Mouse (Mus musculus) layer of hippocampus, adult 6 months (tissue): ENCODE measurements around the gene 4931422A03Rik. TPM values are rescaled to one million over a fixed set of nuclear protein-coding genes. Genes with fewer than 3 reads are reported as not detected.

Experiments
- long read RNA-seq, 2 experiments: library from polyadenylated mRNA; unstranded; transcript quantifications; one replicate each; pipeline ENCODE4 v2.0.0; 2019 to 2020
- polyA plus RNA-seq: library from polyadenylated mRNA; unstranded; fragments of <200 nt; fragmentation: Nextera tagmentation; gene quantifications from 2 replicates; pipeline ENCODE4 v1.2.3, GENCODE M21; 2021

4931422A03Rik gene
- 0.67 TPM in 1 of 2 replicates, not detected in the other for polyA plus RNA-seq
- long read RNA-seq, experiment 1: 0 reads
- long read RNA-seq, experiment 2, partial matches to known transcripts: 0 of 1 reads
- long read RNA-seq, experiment 2, other reads (novel, unspliced or antisense): 1 of 1 reads

DNA sequence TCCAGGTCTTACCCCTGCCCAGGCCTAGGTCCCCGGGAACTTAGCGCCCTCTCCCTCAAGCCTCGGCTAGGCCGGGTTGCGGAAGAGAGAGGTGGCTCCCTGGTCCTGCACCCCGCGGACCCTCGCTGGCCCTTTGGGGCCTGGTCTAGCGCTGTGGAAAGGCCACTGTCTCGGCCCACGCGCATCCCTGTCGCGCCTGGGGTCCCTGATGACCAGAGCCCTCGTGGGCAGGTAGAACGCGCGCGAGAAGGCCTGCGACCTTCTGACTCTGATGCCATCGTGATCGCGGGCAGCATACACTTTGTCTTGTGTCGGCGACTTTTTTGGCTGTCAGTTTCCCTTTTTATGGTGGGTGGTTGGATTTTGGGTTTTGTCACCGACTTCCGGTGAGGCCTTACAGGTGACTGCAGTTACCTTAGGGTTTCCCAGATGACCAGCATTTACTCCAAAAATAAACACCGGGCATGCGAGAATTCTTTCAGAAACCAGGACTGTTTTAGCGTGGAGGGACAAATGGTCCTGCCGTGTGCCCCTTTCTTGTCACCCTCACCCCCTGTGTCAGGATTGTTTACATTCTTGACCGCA lies at the start of gene 4931422A03Rik:
Gene 4931422A03Rik (minus strand): TSS at position 223 of the 585 bp plus-strand sequence.

DNA sequence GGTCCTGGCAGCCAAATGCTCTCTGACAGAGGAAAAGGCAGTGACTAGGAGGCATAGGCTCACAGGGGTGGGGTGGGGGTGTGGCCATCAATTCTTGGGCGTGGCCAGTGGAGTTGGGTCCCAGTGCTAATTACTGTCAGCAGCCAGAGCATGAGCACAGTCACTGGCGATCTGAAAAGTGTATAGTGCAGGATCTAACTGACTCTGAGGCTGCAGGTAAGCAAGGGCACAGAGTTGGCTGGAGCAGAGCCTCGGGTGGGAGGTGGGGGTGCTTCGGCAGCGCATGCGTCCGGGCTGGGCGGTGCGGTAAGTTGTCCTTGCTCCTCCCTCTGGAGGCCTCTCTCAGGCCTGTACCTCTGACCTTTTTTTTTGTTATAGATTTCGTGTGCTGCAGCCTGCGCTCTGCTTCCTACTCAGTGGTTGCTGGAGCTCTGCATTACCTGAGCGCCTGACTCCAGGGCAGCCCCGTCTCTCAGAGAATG lies 41.6 kb upstream of the 4931422A03Rik start, which contains the start of gene Cd59b:
Gene Cd59b (plus strand): TSS at position 146 of the 482 bp plus-strand sequence.

DNA sequence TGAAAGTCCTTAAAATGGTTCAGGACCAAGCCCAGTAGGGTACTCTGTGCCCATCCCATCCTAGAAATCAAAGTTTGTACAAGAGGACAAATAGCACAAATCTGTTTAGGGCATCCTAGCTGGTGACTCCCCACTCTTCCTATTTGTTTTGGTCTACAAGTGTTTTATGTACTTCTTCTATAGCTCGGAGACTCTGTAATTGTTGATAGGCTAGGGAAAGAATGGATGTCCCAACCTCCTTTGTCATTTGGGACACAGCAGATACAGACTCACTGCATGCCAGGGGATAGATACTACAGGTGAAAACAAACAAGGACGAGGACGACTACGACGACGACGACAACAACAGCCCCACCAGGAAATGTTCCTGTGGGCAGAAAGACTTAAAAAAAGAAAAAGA lies 40.3 kb upstream of the 4931422A03Rik start, which contains the start of gene Gm10799:
Gene Gm10799 (minus strand): TSS at position 101 of the 400 bp plus-strand sequence.

DNA sequence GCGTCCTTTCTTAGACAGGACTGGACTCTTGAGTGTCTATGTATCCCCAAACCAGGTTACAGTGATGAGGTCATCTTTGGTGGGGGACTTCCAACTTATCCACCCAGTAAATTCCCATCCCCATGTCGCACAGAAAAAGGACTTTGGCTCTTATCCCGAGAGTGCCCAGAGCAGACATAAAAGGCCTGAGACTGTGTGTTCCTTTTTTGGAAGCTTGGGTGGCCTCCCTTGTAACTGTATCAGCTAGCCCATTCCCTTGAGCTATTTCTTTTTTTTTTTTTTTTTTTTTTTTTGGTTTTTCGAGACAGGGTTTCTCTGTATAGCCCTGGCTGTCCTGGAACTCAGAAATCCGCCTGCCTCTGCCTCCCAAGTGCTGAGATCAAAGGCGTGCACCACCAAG lies 37.4 kb upstream of the 4931422A03Rik start, which contains the start of gene Gm10912:
Gene Gm10912 (plus strand): TSS at position 301 of the 400 bp plus-strand sequence.

DNA sequence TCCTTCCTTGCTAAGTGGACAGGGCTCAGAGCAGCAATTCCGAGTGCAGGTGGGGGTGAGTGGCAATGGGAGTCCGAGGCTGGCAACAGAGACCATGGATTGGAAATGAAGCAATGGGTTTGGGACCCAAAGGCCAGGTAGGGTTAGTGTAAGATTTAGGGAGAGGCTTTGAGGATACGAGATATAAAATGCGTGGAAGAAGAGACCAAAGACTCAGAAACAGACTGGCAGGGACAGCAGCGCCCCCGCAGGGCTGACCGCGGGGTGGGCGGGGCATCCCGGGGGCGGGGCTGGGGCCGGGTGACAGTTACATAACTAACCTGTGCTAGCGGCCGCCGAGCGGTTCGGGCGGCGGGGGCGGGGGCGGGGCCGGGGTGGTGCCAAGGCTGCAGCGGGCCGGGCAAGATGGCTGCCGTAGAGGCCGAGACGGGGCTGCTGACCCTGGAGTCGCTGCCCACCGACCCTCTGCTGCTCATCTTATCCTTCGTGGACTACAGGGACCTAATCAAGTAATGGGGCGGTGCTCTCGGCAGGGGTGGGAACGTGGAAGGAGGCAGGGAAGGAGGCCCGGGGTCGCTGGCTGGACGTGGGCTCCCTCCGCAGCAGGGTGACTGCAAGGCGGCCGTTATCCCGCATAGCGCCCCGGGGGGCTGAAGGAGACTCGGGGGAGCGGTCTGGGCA lies 563 bp downstream of the 4931422A03Rik start, which contains the start of gene Fbxo3:
Gene Fbxo3 (plus strand): TSS at position 264 of the 681 bp plus-strand sequence.

DNA sequence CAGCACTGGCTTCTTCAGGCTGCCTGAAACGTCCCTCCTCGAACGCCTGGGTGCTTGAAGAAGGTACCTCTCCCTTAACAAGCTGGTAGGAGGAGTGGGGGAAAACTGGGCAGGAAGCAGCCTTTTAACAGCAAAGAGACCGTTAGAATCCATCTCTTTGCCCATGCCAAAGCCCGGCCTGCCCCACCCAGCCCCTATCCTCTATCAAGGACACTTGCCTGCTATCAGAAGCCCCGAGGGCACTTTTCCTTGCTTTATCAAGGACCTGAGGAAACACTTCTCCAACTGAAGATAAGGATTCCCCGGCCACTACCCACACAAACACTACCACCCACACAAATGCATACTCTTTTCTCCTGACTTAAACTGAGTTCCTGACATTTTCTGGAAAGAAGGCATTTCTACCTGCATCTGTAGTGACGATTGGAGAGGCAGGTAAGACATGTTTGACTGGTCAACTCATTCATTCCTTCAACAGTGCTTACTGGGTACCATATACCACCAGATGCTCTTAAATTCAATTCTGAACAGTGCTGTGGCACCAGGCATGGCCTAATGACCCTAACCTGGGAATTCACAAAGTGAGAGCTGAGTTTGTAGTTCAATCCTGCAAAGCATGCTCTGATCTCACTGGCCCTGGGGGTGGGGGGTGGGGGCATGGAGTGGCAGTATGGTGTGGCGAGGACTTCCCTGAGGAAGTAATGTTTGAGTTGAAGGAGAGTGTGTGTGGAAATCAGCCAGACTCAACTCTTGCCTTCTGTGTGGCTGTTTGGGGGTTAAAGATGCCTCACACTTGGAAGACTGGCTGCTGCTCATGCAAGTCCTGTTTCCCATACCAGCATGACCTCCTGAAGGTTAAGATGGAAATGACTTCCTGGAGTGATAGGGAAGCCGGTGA lies 70.3 kb downstream of the 4931422A03Rik start, which contains the start of gene Lmo2:
Gene Lmo2 (plus strand): TSS at position 338 of the 898 bp plus-strand sequence.

Other genes with a start within 250 kb of the 4931422A03Rik start
- 71.8 and 79.8 TPM in 2 replicates for gene Caprin1, start 230.7 kb downstream of the 4931422A03Rik start, polyA plus RNA-seq
- 15.3 and 16.2 TPM in 2 replicates for gene Lmo2, start 70.4 kb downstream of the 4931422A03Rik start, polyA plus RNA-seq
- gene Fbxo3, start 640 bp downstream of the 4931422A03Rik start, polyA plus RNA-seq: 31.3 and 35.6 TPM in 2 replicates
- gene Gm10912, start 37.5 kb upstream of the 4931422A03Rik start, polyA plus RNA-seq: 0.08 TPM in 1 of 2 replicates, not detected in the other
- gene Gm10799, start 40.2 kb upstream of the 4931422A03Rik start, polyA plus RNA-seq: not detected in 2 replicates
- 4.5 and 7.8 TPM in 2 replicates for gene Cd59b, start 41.5 kb upstream of the 4931422A03Rik start, polyA plus RNA-seq
- gene Cd59a, start 67.4 kb upstream of the 4931422A03Rik start, polyA plus RNA-seq: 6.9 and 22.7 TPM in 2 replicates
- 0.24 TPM in 1 of 2 replicates, not detected in the other for gene A930018P22Rik, start 94.4 kb upstream of the 4931422A03Rik start, polyA plus RNA-seq